Mouse (Mus musculus) liver (tissue): ENCODE measurements at regions not wholly inside any gene's neighbourhood (a gene's known extent, or its start where the extent isn't known, plus 50 kb on each side); places are given as distances from the start of the nearest gene placed in this dataset.

Experiments used
- DNase-seq: peaks from one replicate; pipeline ENCODE4 v3.0.0-alpha.2; 2020; ENCODE audit warnings: mixed read lengths

DNA sequence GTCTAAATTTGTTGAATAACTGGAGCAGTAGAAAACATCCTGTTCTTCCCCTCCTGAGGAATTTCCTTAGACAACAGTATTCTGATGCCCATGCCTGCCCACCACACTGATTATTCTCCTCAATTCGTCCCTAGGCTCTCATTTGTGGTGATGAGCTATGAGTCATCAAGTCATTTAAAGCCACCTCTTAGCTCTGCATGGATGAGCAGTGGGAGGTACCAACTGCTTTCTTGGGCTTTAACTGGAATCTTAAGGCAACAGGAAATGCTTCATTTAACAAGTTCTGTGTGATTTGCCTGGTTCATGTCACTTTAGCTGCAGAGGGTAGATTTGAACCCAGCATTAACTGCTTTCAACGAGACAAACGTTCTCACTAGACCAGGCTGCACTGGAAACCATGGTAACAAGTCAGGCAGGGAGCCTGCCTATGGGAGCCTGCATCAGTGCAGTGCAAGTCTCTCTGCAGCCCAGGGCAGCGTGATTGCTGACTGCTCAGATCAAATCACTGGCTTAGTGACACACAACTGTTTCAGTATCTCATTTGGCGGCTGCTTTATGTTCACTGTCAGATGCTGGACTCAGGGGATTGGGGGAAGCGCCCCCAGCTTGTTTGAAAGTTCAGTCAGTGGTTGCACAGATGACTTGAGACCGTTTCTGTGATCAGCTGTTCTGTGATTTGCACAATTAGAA lies 273.5 kb upstream of the Tle4 start:
- DNase-seq = no peak

DNA sequence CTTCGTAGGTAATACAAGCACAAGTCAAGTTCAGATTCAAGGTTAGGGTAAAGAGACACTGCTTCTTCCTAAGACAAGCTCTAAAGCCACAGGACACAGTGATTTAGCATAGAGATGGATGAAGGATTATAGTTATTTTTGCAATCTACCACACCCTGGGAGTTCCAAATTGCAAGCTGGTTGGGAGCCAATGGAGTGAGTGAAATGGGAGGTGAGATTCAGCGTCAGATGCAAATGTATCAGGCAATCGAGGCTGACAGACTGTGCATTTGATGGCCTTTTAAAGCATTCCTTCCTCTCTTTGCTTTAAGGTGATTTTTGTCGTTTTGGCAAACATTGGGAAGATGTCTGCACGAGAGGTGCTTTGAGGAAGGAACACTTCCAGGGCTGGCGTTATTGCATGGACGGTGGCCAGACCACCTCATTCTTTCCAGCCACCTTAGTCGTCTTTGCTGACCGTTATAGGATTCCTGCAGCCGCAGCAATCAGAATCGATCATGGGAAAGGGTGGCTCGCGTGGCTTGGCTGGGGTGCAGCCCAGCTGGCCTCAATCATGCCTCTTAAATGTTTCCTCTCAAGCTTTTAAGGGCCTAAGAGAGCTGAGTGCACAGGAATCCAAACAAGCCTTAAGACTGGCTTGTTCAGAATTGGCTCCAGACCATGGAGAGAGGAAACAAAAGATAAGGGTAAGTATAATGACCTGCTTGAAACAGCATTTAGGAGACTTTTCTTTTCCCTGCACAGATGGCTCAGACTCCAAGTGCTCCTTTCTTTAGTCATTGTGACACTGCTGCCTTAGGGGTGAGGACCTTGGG lies 265.0 kb upstream of the Tle4 start:
- no peak for DNase-seq

DNA sequence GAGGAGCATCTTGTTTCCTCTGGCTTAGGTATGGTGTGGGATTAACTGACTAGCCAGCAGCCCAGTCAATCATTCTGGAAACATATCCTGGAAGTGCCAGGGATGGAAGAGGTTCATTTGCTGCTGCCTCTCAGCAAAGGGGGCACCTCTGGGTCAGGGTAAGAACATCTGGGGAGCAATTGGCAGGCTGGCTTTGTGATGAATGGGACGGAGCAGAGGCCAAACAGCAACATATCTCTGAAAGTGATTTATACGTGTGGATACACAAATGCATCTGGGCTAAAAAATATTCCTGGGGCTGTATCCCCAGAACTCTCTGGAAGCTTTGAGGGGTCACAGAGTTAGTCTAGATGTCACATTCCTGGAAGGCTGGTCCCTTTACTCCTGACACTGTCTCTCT lies 257.2 kb upstream of the Tle4 start:
- no peak for DNase-seq

DNA sequence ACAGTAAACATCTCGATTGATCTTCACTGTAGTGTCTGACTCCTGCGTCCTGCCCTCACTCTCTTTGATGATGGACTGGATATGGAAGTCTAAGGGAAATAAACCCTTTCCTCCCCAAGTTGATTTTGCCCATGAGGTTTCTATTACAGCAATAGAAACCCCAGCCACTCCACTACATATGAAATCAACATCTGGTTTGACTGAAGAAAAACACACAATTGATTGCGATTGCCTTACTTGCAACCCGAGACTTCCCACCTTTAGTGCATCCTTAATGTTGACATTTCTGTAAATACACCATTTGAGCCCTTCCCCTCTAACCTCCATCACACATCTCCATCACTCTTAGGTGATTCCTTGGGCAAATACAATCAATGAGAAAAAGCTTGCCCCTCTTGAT lies 255.6 kb upstream of the Tle4 start:
- no peak for DNase-seq

DNA sequence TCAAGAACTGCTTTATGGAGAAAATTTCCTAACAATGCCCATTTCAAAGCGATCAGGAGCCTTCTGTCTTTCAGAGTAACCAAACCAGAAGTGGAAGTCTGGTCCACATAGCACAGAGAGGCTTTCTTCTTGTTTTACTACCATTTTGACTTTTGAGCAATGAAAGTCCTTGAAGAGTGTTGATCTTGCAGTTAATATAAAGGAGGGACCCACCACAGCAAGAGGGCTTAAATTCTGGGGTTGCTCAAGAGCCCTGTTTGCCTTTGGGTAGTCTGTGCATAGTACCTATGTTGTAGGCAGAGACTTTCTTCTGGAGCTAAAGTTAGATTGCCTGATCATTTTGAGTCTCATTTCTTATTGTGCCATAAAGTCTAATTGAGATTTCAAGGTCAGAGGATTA lies 251.7 kb upstream of the Tle4 start:
- no peak for DNase-seq

DNA sequence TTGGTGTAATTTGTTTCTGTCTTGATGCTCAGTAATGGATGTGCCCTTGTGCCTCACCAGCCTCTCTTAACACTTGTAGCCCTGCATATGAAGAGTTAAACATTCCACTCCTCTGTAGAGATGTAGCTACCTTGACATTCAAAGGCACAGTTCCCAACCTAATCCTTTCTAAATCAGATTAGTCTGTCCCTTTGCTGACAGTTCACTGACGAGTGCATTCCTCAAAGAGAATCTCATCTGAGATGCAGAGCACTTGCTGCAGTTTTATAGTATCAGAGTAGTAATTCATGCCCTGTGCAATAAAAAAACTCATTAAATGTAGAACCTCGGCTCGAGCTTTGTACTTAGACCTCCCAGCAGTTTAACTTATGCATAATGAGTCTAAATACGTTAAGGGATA lies 249.3 kb upstream of the Tle4 start:
- DNase-seq = no peak

DNA sequence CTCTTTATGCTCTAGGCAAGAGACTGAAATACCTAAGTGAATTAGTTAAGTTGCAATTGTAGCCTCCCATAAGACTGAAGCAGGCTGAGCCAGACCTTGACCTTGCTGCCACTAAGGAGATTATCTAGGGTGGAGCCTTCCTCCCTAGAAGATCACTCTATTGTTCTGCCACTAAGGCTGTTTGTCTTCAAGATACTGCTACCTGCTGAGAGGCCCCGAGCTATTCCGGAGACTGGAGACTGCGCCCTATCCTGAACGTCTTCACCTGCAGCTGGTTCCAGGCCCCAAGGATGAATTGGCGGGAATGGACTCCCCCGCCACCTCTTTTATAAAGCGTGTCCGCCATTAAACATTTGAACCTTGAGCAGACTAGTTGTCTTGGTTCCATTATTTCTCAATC lies 237.8 kb upstream of the Tle4 start:
- DNase-seq = no peak

DNA sequence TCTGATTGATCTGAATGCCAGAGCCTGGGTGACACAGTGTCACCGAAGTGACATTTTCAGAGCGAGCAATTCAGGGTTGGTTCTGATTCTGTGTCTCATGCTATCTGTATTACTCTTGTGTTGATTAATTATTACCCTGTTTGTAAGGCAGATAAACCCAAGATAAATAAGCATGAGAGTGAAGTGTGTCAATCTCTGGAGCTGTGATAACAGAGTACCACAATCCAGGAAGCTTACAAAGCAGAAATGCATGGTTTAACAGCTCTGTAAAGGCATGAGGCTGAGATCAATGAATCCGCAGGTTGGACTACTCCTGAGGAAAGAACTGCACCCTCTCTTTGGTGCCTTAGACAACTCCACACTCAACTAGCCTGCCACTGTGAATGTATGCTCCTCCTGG lies 218.5 kb upstream of the Tle4 start:
- no peak for DNase-seq

DNA sequence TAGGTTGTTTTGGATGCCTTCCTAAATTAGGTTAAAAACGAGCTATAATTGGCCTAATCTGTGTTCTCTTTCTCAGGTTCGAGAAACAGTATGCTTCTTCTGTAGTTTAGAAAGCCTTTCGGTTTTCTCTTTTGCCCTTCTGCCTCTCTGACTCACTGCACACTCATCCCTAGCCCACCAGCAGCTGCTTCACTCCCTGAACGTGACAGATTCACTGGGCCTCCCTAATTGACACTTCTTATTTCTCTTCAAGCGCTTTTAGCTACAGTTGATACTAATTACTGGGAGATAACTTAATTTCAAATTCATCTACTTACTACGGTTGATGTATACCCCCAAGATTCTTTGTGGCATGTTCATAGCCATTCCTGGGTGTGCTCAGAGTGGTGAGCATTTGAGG lies 208.9 kb upstream of the Tle4 start:
- DNase-seq = no peak

DNA sequence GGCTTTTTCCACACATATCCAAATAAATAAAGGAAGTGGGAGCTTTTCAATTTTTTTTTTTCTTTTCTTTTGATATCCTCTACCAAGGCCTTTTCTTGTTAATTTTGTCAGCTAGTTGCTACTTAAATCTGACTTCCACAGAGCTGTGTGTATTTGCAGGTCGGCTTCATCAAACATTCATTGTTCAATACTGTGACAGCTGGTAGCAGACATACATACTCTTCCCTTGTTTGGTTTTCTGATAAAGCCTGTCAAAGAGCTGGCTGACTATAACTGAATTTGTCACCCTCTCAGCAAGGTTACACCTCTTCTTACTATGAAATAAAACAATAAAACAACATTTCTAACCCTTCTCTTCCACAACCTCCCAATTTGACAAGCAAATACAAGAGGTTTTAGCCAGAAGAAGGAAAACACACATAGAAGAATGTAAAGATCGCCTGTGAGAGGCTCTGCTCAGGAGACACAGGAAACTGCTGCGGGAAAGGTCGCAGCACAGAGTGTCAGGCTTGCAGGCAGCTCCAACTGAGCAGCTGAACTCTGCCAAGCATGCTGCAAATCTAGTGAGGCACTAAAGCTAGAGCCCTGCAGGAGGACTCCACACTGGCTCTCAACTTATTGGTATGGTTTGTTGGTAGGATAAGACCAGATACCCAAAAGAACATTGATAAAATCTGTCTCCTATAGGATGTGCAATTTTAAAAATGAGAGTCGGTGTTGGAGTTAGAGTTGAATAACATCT lies 205.2 kb upstream of the Tle4 start:
- no peak for DNase-seq

DNA sequence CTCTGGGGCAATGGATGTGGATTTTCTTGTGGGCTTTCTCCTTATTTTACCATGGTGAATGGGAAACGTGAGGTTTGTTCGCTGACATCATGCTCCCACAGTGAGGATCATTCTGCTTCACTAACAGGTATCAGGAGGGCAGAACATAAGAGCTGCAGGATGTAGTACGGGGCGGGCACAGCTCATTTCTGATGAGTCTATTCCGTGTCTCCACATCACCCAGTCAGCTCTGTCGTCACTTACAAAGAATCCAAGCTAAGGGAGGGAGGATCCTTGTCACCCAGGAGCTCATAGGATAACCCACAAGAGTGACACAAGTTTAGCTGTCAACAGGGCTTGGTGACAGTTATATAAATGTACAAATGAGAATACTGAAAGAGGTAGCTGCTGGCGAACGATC lies 203.8 kb upstream of the Tle4 start:
- DNase-seq = no peak

DNA sequence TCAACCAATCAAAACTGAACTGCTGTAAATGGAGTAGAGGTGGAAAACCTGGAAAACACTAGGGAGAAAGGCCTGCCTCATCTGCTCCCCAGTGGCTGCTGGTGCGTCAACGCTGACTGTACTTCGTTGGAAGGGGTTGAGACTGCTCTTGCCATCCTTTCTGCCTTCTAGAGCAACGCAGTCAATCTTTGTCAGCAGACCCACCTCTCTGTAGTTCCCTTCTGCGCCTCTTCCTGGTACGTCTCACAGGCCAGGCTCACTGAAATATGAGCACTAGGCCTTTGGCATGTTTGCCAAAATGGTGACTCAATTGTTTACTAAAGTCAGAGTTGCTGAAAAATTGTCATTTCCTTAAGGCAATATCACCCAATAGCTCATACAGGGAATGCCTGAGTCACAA lies 201.2 kb upstream of the Tle4 start:
- DNase-seq = no peak

DNA sequence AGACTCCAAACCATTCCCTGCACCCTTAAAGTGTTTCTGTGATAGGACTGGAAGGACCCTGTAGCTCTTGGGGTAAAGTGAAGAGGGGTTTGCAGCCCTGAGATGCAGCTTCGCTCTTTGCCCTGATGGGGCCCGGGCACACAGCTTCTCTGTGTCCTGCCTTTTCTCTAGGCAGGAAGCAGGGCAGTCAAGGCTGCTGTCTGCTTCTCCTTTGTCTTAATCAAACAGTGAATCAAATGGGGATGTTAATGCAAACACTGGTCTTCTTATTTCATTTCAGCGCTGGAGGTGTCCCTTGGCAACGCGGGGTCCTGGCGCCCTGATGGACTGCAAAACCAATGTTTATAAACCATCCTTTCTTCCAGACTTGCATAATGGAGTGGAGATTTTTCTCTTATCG lies 200.6 kb upstream of the Tle4 start:
- no peak for DNase-seq

DNA sequence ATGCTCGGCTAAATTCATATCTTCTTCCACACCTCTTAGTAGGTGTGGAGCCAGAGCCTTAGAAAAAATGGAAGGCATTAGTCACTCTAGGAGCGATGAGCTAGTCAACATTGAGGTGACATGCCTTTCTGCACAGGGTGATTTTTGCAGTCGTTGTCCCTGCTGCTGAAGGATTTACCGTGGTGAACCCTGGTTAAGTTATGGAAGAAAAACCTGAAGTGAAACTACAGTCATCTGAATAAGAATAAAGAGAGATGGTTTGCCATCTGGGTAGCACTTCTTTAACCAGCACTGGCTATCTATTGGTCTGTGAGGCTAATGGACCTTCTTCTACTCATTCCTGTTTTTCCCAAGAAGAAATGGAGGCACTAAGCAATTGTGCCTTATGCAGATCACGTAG lies 198.1 kb upstream of the Tle4 start:
- no peak for DNase-seq

DNA sequence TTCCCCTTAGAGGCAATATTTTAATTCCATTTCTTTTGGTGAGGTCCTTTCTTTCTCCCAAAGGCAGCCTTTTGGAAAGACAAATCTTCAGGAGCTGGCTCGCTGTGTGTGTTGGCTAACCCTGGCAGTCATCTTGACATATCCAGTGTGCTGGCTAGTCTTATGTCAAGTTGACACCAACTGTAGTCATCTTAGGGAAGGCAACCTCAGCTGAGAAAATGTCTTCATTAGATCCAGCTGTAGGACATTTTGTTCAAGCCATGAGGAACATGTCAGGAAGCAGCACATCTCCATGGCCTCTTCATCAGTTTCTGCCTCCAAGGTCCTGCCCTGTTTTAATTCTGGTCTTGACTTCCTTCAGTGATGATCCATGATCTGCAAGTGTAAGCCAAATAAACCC lies 192.1 kb upstream of the Tle4 start:
- no peak for DNase-seq

DNA sequence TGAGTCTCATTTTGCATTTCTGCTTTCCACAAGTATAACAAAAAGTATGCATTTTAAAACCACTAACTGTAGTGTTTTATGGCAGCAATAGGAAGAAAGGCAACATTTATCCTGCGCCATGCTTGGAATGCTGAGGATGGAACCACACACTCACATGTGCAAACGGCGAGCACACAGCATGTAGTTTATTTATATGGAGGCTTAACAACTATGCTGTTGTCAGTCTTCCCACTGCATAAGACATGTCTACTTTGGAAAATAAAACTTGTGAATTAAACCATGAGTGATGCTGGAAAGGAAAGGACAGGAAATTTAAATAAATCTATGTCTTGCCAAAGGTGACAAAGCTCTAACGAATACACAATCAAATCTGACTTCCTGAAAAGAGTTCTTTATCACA lies 190.8 kb upstream of the Tle4 start:
- DNase-seq = no peak

DNA sequence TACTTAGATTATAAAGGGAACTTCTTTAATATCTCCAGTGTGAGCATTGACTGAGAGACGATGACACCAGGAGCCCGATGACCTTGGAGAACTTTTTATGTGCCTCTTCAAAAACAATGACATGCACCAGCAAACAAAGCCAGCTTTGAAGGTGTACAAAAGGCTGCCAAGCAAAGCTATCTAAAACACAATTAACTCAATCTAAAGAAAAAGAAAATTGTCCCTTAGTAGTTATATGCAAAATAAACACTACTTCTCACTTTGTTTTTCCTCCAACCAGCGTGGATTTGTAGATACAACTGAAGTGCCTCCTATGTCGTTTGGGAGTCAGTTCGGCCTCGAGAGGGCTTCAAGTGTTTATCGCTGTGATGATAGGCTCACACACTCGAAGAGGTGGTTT lies 189.0 kb upstream of the Tle4 start:
- DNase-seq = no peak

DNA sequence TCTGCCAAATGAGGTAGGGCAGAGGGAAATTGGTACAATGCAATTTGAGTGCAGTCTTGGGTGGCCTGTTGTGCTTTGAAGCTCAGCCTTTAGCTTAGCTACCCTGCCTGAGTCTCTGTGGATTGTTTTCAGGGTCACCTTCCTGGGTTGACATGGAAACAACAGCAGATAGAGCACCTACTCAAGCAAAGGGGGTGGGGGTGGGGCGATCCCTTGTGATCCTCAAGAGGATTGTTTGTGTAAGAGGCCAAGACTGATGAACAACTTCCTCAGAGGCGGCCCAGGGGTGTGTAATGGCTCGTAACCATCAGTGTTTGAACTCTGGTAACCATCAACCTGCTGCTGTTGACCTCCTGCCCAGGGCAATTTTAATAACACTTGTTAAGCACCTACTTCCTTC lies 187.8 kb upstream of the Tle4 start:
- DNase-seq = no peak

DNA sequence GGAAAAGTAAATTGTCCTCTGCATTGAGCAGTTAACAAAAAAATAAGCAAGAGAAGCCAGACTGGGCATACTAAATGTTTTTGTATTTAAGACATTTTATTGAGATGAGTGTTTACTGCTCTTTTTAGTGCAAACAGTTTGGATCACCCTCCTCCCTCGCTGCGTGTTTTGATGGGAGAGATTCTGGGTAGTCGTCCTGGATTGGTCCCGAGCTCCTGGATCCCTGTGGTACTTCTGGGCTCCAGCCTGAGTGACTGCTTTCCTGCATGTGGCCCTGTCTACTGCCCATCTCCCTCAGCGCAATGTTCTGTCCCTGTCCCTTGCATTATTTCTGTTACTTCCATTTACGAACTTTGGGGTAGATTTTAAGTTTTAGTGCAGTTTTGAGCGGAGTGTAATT lies 179.9 kb upstream of the Tle4 start:
- no peak for DNase-seq

DNA sequence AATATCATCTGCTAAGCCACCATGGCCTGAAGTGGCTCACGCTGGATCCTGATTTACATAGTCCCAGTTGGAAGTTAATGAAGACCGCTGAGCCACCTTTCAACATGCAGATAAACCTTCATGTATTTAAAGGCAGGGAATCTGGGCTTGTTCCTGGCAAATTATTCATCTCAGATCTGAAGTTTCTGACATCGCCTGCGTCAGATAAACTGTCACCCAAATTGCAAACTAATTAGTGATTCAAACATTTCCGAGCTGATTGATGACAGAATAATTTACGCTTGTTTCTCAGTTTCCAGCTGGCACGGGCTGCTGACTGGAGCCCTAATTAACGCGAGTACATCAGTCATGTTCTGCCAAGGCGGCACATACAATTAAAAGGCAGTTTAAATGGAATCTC lies 179.3 kb upstream of the Tle4 start:
- DNase-seq = no peak

DNA sequence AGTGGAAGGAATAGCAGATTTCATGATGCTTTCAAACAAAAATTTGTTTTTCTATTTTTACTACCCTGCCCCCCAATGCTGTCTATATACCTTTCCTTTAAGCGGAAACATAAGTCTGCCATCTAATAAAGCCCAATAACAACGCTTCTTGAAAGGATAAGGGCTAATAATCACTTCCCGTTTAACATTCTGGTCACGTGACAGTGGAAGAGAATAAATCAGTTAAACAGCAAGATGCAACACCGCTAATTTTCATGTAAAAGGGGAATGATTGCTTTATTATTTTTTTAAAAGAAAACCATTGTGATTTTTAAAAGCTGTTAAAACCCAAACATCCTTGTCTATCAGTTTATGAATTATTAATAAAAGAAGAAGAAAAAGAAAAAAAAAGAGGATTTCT lies 178.9 kb upstream of the Tle4 start:
- no peak for DNase-seq

DNA sequence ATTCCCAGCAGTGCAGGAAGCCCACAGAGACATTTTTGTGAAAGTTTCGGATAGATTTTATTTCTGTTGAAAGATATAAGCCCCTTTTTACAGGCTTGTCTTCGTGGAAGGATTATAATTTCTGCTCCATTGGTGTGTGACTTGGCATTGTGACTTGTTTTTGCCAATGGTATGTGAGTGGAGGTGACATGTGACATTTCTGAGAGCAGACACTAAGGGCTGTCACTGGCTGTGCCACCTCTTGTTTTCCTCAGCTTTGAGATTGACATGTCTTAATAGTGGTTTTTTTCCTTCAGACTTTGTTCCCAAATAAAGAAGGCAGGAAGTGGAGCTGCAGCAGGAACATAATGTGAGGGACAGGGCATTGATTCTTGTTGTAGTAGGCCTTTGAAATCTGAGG lies 174.9 kb upstream of the Tle4 start:
- no peak for DNase-seq

DNA sequence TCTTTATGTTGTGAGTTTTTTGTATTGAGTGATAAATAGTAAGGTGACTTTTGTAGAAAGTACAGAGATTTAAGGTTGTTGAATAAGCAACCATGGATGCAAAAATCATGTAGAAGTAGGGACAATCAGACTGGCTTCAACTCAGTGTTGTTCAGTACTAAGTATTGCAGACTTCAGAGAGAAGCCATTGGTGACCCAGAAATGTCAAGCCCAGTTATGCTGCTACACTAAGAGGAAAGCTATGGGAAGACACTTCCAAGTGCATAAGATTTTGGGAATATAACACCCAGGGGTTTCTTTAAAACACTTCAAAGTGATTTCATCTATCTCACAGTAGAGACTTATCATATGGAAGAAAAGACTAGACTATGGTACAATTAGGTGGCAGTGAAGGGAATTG lies 154.8 kb upstream of the Tle4 start:
- no peak for DNase-seq

DNA sequence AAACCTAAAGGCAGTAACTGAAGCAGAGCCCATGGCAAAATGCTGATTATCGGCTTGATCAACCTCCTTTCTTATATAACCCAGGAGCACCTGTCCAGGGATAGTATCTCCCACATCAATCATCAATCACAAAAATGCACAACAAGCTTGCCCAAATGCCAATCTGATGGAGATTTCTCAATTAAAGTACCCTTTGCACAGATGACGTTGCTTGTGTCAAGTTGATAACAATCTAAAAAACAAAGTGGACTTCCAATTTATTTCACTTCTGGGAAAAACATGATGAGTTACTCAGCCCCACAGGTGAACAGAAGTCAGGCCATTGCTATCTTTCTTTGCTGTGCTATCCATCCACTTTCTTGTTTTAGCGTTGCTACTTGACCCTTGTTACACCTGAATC lies 144.5 kb upstream of the Tle4 start:
- no peak for DNase-seq
